Mouse (Mus musculus) heart, postnatal 0 days (tissue): ENCODE results near the gene Tspan18. TPM values are rescaled to one million over a fixed set of nuclear protein-coding genes. Genes with fewer than 3 reads are reported as not detected.
A peak's percentile ranks its signal among the peaks of the same experiment; 100 is the strongest.

Source experiments
- ATAC-seq: fragments of 200-750 bp; cut with Nextera tagmentation; 2 replicates; pipeline ENCODE4 v1.8.0; 2017; ENCODE audit warnings: low read depth, moderate number of reproducible peaks, moderate library complexity; ENCODE audit not compliant: insufficient read depth
- DNase-seq: peaks from one replicate; pipeline ENCODE4 v3.0.0-alpha.2; 2016; ENCODE audit warnings: low spot score
- H3K27ac ChIP-seq: fragments of 300-500 bp; sonication (generic); 2 replicates; pipeline ENCODE4 v1.5.1; 2014; ENCODE audit warnings: low read depth, mild to moderate bottlenecking
- H3K27me3 ChIP-seq: fragments of 300-500 bp; sonication (generic); 2 replicates; pipeline ENCODE4 v1.6.1; 2014; ENCODE audit warnings: low read length, mixed read lengths; ENCODE audit not compliant: control insufficient read depth, insufficient read depth
- H3K36me3 ChIP-seq: fragments of 300-500 bp; sonication (generic); replicated peaks from 2 replicates; pipeline ENCODE4 v1.6.1; 2014; ENCODE audit warnings: low read length, mixed read lengths; ENCODE audit not compliant: control insufficient read depth, insufficient read depth
- H3K4me1 ChIP-seq: fragments of 300-500 bp; sonication (generic); 2 replicates; pipeline ENCODE4 v1.6.1; 2014; ENCODE audit warnings: antibody characterized with exemption; ENCODE audit not compliant: control insufficient read depth, insufficient read depth
- H3K4me2 ChIP-seq: fragments of 300-500 bp; sonication (generic); 2 replicates; pipeline ENCODE4 v1.6.1; 2014; ENCODE audit warnings: low read depth, mild to moderate bottlenecking, low read length, moderate library complexity
- H3K4me3 ChIP-seq: fragments of 300-500 bp; sonication (generic); 2 replicates; pipeline ENCODE4 v1.5.1; 2014; ENCODE audit warnings: low read depth, low read length
- H3K9ac ChIP-seq: fragments of 300-500 bp; sonication (generic); replicated peaks from 2 replicates; pipeline ENCODE4 v1.6.1; 2014; ENCODE audit warnings: low read depth, low read length, mixed read lengths
- H3K9me3 ChIP-seq: fragments of 300-500 bp; sonication (generic); replicated peaks from 2 replicates; pipeline ENCODE4 v1.6.1; 2016; ENCODE audit warnings: low read length; ENCODE audit not compliant: control insufficient read depth
- CTCF ChIP-seq: IDR thresholded peaks from 2 replicates; pipeline ENCODE4 v1.5.1; 2016; ENCODE audit warnings: antibody characterized with exemption, control low read depth, low read depth
- EP300 ChIP-seq: IDR thresholded peaks from 2 replicates; pipeline ENCODE4 v1.6.1; 2016; ENCODE audit warnings: antibody characterized with exemption, low read depth
- WGBS: fragments of 180-500 bp; shearing (Covaris S2); extraction: QIAGEN DNeasy Blood & Tissue Kit; methylation state at CpG from one replicate; pipeline ENCODE4 v1.1.7; 2014; 5-methylcytosine and 5-hydroxymethylcytosine counted together
- polyA plus RNA-seq: library from polyadenylated mRNA; unstranded; fragments of >200 nt; fragmentation: Nextera tagmentation; extraction: Ambion mirVana; gene quantifications from 2 replicates; pipeline ENCODE4 v1.2.1, GENCODE M21; 2015
- total RNA-seq: library from RNA; depleted of rRNA; stranded (reverse); fragments of >200 nt; gene quantifications from 2 replicates; pipeline ENCODE4 v1.2.3, GENCODE M21; 2014; ENCODE audit warnings: low replicate concordance

Gene Tspan18
- total and polyA plus RNA-seq, 2 experiments from 2014 or later: 39.8 to 64.4 TPM

GRCm38 (mm10) chr2:93187323-93187996 is 146.8 kb downstream of the Tspan18 start, which contains the start of gene Trp53i11:
Trp53i11 (plus strand) TSS chr2:93187548.
- Histone ChIP-seq H3K4me1 (no peaks in the 10 kb centered on the region), H3K27me3 (peaks cover 11% of the 10 kb centered on the region), H3K9ac (peak within 1 kb of the TSS; percentile 62), H3K27ac (peak within 1 kb of the TSS; percentile 59), H3K4me3 (peak within 1 kb of the TSS; percentile 70), H3K4me2 (peak within 1 kb of the TSS; percentile 98), H3K36me3 (no peaks in the 10 kb centered on the region), H3K9me3 (no peaks in the 10 kb centered on the region)
- WGBS: under 1% methylated on average over 44 of the region's 69 CpGs
- TF ChIP-seq EP300: no peak; the same call in 1 of the 2 replicates
- TF ChIP-seq CTCF: peak; percentile 58
- ATAC-seq (peak; percentile 86), DNase-seq (peak; percentile 74)

GRCm38 (mm10) chr2:93182859-93183258 is 151.4 kb downstream of the Tspan18 start:
- no peak overlapping the region for H3K4me2 ChIP-seq
- TF ChIP-seq CTCF (no peak), EP300 (no peak)
- H3K36me3 ChIP-seq: no peaks in the 10 kb centered on the region
- no peak for ATAC-seq
- peaks cover 48% of the 10 kb centered on the region for H3K27me3 ChIP-seq
- H3K9ac ChIP-seq: no peak overlapping the region
- no peak overlapping the region for H3K27ac ChIP-seq
- no peak overlapping the region for H3K4me3 ChIP-seq
- DNase-seq: no peak
- no peaks in the 10 kb centered on the region for H3K9me3 ChIP-seq
- WGBS: 65% methylated on average over 10 of the region's 11 CpGs
- H3K4me1 ChIP-seq: no peaks in the 10 kb centered on the region

- no peak for ATAC-seq
- no peak for DNase-seq
- no peak overlapping the region for H3K27ac ChIP-seq
- H3K4me1 ChIP-seq: 0 out of 2 replicates have a peak, but pooled peaks cover 2% of the 10 kb centered on the region
- 4% methylated on average over 37 of the region's 41 CpGs for WGBS
- no peak overlapping the region; the same call in 1 of the 2 replicates for H3K9ac ChIP-seq
- no peaks in the 10 kb centered on the region for H3K9me3 ChIP-seq
- H3K36me3 ChIP-seq: no peaks in the 10 kb centered on the region
- TF ChIP-seq CTCF: no peak
- no peak for TF ChIP-seq EP300
- H3K4me3 ChIP-seq: peak overlapping the region; percentile 34
- H3K4me2 ChIP-seq: peak overlapping the region; percentile 52
- peaks cover 45% of the 10 kb centered on the region for H3K27me3 ChIP-seq
Observed at GRCm38 (mm10) chr2:93180077-93180844, 154.0 kb downstream of the Tspan18 start.

GRCm38 (mm10) chr2:93179603-93180002 is 154.7 kb downstream of the Tspan18 start:
- DNase-seq (no peak), ATAC-seq (no peak)
- no peak overlapping the region for H3K27ac ChIP-seq
- H3K4me3 ChIP-seq: no peak overlapping the region
- 75% methylated on average over 5 of the region's 5 CpGs for WGBS
- H3K4me2 ChIP-seq: no peak overlapping the region
- H3K9ac ChIP-seq: no peak overlapping the region
- H3K4me1 ChIP-seq: 0 out of 2 replicates have a peak, but pooled peaks cover 4% of the 10 kb centered on the region
- TF ChIP-seq CTCF (no peak), EP300 (no peak)
- H3K27me3 ChIP-seq: peaks cover 45% of the 10 kb centered on the region
- H3K36me3 ChIP-seq: no peaks in the 10 kb centered on the region
- no peaks in the 10 kb centered on the region for H3K9me3 ChIP-seq

DNA sequence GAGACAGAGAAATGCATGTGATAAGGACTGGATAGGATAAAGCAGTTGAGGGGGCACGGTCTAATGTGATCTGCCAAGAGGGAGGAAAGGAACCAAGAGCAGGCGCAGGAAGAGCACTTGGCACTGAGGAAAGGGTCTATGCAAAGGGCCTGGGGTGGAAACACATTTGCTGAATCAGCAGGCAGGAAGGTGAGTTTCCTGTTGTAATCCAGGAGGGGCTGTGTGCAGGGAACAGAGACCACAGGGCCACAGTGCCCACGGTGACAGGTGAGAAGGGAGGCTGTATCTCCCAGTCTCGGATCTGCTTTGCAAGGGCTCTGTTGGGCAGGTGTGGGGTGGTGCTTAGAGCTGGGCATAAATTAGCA is 156.0 kb downstream of the Tspan18 start:
- TF ChIP-seq CTCF (no peak), EP300 (no peak)
- WGBS: 67% methylated on average over 4 of the region's 4 CpGs
- ATAC-seq (no peak), DNase-seq (no peak)
- Histone ChIP-seq H3K9ac (no peak overlapping the region), H3K4me1 (0 out of 2 replicates have a peak, but pooled peaks cover 4% of the 10 kb centered on the region), H3K27ac (no peak overlapping the region), H3K9me3 (no peaks in the 10 kb centered on the region), H3K4me2 (no peak overlapping the region), H3K4me3 (no peak overlapping the region), H3K27me3 (peaks cover 45% of the 10 kb centered on the region), H3K36me3 (no peaks in the 10 kb centered on the region)
